Mouse (Mus musculus): ENCODE data around the gene Apon.
"Not testable (repeated sequence)": the region's sequence is repeated elsewhere in the genome, so short reads cannot be mapped to it uniquely, and the experiment has no call there.

Gene Apon

DNA sequence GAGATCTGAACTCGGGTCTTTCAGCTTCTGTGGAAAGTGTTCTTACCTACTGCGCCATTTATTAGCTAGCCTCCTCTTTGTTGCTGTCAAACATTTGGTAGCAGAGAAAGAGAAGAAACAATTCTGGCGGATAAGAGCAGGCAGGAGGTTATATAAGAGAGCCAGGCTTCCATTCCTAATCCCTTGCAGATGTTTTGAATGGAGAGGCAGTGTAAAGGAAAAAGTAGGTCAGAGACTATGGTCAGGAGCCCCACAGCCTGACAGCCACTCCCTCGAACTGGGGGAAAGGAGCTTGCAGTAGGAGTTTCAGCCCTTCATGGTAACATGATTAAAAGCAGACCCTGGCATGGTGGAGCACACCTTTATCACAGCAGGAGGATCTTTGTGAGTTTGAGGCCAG lies 17.6 kb upstream of the Apon start:
- no peak for DNase-seq

- peak; percentile 10 for DNase-seq
These were observed 16.0 kb upstream of the Apon start for GRCm38 (mm10) chr10:128237807-128238480.

- no peak for DNase-seq
These were observed 14.8 kb upstream of the Apon start for GRCm38 (mm10) chr10:128239140-128239539.

DNA sequence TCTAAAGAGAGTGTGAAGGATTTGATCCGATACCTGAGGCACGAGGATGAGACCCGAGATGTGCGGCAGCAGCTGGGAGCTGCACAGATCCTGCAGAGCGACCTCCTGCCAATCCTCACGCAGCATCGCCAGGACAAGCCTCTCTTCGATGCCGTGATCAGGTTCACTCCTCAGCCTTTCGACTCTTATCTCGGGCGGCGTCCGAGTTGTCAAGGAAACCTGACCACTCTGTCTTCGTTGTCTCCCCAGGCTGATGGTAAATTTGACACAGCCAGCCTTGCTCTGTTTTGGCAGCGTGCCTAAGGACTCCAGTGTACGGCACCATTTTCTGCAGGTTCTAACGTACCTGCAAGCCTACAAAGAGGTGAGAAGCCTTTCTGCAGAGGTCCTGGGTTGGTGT lies 13.8 kb upstream of the Apon start:
- no peak for DNase-seq

DNA sequence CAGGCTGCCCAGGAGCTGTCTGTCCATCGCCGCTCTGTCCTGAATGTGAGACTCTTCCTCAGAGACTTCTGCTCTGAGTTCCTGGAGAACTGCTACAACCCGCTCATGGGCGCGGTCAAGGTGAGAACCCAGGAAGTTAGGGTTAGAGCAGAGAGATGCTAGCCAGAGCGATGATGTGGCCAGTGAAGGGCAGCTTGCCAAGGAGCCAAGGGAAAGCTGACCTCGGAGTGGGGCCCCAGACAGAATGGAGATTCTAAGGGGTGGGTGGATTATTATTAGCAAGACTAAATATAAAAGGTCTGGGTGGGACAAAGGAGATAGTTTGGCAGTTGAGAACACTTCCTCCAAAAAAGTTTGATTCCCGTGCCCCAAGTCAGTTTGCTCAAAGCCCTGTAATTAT lies 10.6 kb upstream of the Apon start:
- DNase-seq: no peak

- DNase-seq: no peak
These were observed 9.8 kb upstream of the Apon start for GRCm38 (mm10) chr10:128244121-128244520.

DNA sequence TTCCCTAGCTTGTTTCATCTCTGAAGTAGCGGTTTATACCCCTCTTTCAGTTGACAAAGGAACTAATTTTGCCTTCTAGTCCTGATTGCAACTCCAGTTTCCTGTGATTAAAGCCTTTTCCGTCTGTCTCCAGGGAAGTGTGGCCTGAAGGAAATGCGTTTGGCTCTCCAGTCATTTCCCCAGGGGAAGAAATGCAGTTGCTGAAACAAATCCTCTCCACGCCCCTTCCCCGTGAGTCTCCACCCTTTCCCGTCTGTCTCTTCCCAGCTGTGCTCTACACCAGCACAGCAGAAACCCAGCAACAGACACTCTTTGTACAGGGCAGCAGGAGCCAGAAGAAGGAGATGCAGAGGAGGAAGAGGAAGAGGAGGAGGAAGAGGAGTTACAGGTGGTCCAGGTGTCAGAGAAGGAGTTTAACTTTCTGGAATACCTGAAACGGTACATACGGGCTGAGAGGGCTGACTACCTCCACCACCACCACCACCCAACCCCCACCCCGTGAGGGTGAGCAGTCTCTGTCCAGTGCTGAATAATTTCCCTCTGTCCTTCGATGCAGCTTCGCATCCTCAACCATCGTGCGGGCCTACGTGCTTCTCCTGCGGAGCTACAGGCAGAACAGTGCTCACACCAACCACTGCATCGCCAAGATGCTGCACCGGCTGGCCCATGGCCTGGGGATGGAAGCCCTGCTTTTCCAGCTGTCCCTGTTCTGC lies 6.7 kb upstream of the Apon start:
- peak; percentile 45 for DNase-seq

- no peak for DNase-seq
These were observed 3.3 kb upstream of the Apon start for GRCm38 (mm10) chr10:128250565-128250964.

DNA sequence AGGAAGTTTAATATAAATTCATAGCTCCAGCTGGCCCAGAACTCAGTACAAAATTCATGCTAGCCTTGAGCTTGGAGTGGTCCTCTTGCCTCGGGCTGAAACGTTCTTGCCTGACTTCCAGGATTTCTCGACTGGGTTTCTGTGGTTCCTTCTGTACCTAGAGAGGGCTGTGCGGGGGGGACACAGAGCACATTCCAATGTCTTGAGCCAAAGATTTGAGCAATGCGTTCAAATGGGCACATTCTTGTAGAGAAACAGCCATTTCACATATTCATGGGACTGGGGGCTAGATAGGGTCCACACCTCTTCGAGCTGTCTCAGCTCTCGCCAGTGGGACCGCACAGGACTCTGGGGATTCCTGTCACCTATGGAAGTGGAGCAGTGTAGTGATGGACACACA lies 2.0 kb downstream of the Apon start:
- DNase-seq: no peak

DNA sequence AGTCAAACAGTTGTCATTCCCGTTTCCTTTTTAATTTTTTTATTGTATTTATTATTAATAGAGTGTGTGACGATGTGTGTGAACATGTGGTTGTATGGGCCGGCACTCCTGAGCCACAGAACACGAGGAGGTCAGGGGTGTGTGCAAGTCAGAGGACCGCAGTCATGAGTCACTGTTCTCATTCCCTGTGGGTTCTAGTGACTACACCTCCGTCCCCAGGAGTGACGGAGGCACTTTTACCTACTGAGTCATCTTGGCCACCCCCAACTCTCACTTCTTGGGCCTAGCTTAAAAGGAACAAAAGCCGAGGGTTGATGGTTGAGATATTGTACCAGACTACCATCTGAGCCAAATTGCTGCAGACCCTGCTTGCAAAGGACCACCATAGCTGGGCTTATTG lies 2.4 kb downstream of the Apon start:
- no peak for DNase-seq

DNA sequence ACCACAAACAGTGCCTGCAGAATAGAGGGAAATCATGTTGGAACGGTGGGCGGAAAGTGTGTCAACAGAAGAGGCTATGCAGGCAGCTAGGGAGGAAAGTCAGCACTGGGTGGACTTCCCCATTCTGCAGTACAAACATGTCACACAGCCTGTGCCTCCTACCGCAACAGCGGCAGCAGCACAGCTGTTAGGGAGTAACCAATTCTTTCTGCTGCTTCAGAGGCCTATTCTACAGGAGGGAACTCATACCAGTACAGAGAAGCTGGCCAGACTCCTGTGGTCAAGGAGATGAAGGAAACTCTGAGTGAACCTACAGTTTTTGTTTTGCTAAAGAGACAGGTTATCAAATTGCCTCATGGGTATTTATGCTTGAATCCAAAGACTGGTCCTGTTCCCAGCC lies 5.1 kb downstream of the Apon start:
- no peak for DNase-seq

DNA sequence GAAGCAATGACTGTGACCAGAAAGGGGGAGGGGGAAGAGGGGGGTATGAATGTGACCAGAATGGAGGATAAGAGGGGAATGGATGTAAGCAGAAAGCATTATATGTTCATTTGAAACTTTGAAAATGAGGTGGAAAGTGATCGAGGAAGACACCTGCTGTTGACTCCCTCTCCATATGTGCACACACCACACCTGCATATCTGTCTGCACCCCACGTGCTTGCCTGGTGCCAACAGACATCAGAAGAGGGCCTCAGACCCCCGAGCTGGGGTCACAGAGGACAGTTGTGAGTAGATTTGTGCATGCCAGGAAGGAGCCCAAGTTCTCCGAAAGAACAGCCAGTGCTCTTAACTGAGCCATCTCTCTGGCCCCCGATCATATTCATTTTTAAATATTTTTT lies 6.0 kb downstream of the Apon start:
- no peak for DNase-seq

DNA sequence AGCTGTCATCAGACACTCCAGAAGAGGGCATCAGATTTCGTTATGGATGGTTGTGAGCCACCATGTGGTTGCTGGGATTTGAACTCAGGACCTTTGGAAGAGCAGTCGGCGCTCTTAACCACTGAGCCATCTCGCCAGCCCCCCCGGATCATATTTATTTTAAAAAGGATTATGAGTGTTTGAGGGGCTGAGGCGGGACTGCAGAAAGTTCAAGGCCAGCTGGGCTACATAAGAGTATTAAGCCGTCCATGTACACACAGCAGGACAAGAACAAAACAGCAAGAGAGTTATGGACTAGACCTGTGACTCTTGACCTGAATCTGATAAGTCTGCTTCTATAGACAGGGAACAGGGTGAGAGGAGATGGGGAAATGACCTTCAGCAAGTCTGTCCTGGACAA lies 6.5 kb downstream of the Apon start:
- DNase-seq: not testable (repeated sequence)

- no peak for DNase-seq
These were observed 8.4 kb downstream of the Apon start for GRCm38 (mm10) chr10:128262300-128262699.

DNA sequence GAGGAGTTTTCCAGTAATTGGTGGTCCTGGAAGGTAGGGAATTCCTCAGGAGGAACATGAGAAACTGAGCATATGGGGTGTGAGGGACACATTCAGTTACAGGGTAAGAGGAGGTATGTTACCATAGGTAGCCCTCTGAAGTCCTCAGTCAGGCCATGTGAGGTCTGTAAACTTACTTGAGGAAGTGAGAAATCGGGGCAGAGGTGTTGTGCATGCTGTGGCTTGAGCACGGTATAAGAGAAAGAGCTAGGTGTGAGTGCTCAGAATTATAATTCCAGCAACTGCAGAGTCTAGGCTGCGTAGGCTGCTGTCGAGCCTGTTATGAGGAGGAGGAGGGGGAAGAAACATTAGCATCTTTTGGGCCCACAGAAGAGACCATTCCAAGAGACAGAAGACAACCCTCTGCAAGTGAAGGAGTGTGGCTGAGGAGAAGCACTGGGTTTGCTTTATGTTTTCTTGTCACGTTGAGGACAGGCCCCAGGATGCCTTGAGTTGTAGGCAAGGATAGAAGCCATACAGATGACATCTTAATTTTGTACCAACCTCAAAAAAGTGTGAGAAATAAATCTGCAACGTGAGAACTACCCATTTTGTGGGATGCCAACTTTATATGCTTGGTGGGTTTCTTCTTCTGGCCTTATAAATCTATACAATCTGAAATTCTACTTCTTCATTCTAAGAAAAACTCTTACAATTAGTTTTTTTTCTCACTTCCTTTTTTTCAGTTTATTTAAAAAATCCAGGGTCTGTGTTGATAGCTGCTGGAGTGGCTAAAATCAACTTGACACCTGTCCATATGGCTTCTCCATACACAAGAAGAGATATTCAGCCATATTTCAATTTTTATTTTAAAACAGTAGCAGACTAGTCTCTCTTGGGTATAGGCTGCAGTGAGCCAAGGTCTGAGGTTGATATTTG lies 9.8 kb downstream of the Apon start:
- DNase-seq: no peak

- DNase-seq: no peak
These were observed 14.5 kb downstream of the Apon start, which contains the start of gene Apof for GRCm38 (mm10) chr10:128268371-128268770. TSS of gene Apof (plus strand) at chr10:128268671.

DNA sequence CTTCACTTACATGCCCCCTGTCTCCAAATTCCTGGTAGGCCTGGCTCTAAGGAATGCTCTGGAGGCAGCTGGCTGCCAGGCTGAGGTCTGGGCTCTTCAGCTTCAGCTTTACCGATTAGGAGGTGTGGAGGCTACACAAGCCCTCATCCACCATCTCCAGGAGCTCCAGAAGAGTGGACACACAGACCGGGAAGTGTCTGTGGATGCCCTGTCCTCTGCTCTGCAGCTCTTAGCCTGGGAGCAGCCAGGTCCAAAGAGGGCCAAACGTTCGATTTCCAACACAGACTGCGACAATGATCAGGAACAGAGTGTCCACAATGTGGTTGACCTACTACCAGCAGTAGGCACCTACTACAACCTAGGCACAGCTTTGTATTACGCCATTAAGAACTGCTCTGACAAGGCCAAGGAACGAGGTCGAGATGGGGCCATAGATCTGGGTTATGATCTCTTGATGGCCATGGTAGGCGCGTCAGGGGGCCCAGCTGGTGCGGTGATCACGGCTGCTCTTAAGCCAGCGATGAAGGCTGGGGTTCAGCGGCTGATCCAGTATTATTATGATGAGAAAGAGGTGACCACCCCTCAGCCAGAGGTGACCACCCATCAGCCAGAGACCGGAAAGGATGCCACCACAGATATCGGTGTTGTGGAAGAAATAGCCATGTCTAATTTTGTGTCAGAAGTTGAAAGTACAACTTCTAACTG lies 15.5 kb downstream of the Apon start:
- DNase-seq: no peak

- DNase-seq: peak; percentile 97
These were observed 16.5 kb downstream of the Apon start, which contains the start of gene Stat2 for GRCm38 (mm10) chr10:128270287-128270841. TSS of gene Stat2 (plus strand) at chr10:128270559.

DNA sequence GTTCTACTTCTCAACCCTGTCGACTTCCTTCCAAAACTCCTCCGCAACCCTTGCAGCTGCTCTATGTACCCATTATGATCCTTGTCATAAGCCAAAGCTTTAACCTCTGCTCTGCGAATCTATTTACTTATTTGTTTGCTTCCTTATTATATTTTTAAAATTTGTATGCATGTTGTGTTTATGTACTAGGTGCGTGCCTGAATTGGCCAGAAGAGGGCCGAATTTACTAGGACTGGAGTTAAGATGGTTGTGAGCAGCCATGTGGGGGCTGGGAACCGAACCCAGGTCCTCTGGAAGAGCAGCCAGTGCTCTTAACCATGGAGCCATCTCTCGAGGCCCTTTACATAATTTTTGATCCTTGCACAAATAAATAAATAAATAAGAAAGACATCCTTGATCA lies 17.0 kb downstream of the Apon start:
- no peak for DNase-seq

DNA sequence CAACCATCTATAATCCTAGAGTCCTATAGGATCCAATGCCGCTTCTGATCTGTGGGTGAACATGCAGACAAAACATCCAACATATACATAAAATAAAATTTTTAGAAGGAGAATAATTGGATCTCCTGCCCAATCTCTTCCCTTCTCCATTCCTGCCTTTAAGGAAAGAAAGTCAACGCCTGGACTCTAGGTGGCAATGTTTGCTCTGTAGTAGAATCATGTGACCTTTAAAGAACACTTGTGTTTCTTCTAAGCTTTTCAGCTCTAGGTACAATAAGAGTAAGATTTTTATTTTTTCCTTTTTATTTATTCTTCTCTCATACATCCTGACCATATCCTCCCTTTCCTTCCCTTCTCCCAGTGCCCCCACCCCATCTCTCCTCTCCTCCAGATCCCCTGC lies 18.0 kb downstream of the Apon start:
- DNase-seq: no peak

DNA sequence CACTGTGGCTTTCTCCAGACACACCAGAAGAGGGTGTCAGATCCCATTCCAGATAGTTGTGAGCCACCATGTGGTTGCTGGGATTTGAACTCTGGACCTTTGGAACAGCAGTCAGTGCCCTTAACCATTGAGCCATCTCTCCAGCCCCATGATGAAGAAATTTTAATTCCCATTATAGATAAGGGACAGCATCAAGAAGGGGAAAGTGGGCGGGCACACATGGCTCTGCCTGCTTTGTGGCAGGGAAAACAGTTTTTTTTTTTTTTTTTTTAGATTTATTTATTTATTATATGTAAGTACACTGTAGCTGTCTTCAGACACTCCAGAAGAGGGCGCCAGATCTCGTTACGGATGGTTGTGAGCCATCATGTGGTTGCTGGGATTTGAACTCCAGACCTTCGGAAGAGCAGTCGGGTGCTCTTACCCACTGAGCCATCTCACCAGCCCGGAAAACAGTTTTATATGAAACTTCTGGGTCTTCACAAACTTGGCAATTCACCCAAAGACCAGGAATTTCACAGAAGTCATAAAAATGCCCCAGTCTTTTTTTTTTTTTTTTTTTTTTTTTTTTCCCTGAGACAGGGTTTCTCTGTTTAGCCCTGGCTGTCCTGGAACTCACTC lies 19.0 kb downstream of the Apon start:
- DNase-seq: not testable (repeated sequence)

- DNase-seq: not testable (repeated sequence)
These were observed 21.5 kb downstream of the Apon start for GRCm38 (mm10) chr10:128275374-128275773.
